Mouse (Mus musculus) stomach, embryonic 16.5 days (tissue): ENCODE data around the gene Slc30a1. TPM values are rescaled to one million over a fixed set of nuclear protein-coding genes. Genes with fewer than 3 reads are reported as not detected.

ENCODE experiments used
- ATAC-seq: fragments of 200-750 bp; cut with Nextera tagmentation; 2 replicates; pipeline ENCODE4 v1.8.0; 2017; ENCODE audit warnings: moderate number of reproducible peaks, moderate TSS enrichment; ENCODE audit not compliant: insufficient read depth, low FRiP score
- H3K27ac ChIP-seq: fragments of 300-500 bp; sonication (generic); 2 replicates; pipeline ENCODE4 v1.5.1; 2014; ENCODE audit warnings: low read length
- H3K27me3 ChIP-seq: fragments of 300-500 bp; sonication (generic); 2 replicates; pipeline ENCODE4 v1.6.1; 2014; ENCODE audit warnings: low read length, control low read depth, mixed read lengths; ENCODE audit not compliant: control insufficient read depth, insufficient read depth
- H3K36me3 ChIP-seq: fragments of 300-500 bp; sonication (generic); 2 replicates; pipeline ENCODE4 v1.6.1; 2014; ENCODE audit warnings: low read length; ENCODE audit not compliant: control insufficient read depth, insufficient read depth
- H3K4me1 ChIP-seq: fragments of 300-500 bp; sonication (generic); 2 replicates; pipeline ENCODE4 v1.6.1; 2014; ENCODE audit warnings: low read length, control low read depth, mixed read lengths; ENCODE audit not compliant: control insufficient read depth, insufficient read depth
- H3K4me2 ChIP-seq: fragments of 300-500 bp; sonication (generic); 2 replicates; pipeline ENCODE4 v1.6.1; 2014; ENCODE audit warnings: low read depth, low read length, mixed read lengths
- H3K4me3 ChIP-seq: fragments of 300-500 bp; sonication (generic); replicated peaks from 2 replicates; pipeline ENCODE4 v1.5.1; 2014; ENCODE audit warnings: mild to moderate bottlenecking, low read length
- H3K9ac ChIP-seq: fragments of 300-500 bp; sonication (generic); 2 replicates; pipeline ENCODE4 v1.6.1; 2014; ENCODE audit warnings: low read length
- H3K9me3 ChIP-seq: fragments of 300-500 bp; sonication (generic); replicated peaks from 2 replicates; pipeline ENCODE4 v1.6.1; 2016; ENCODE audit warnings: low read length, control low read depth; ENCODE audit not compliant: control insufficient read depth
- WGBS: fragments of 180-500 bp; shearing (Covaris S2); extraction: QIAGEN DNeasy Blood & Tissue Kit; methylation state at CpG from one replicate; pipeline ENCODE4 v1.1.7; 2014; 5-methylcytosine and 5-hydroxymethylcytosine counted together
- polyA plus RNA-seq: library from polyadenylated mRNA; unstranded; fragments of >200 nt; fragmentation: Nextera tagmentation; extraction: Ambion mirVana; gene quantifications from 2 replicates; pipeline ENCODE4 v1.2.1, GENCODE M21; 2015

Slc30a1 gene
- polyA plus RNA-seq, 1 experiment from 2014 or later: 1.6 TPM

DNA sequence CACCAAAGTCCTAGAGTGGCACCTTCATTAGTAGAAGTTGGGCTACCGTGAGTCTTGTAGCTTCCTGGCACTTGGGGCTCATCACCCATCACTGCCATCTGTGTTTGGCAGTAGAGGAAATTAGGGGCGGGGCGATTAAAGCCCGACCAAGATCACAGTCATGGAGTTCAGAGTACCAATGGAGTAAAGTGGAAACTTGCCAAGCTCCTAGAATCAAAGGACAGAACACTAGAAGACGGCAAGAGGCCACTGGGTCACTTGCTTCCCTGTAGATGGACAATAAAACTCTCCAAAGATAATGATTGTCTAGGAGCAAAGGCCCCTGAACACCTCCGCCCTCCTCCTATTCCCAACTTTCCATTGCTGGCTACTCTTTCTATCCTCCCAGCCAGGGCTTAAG is 14.7 kb upstream of the Slc30a1 start:
- ATAC-seq: no peak
- Histone ChIP-seq H3K9ac (no peak overlapping the region), H3K9me3 (no peaks in the 10 kb centered on the region), H3K4me3 (no peak overlapping the region), H3K27me3 (no peaks in the 10 kb centered on the region), H3K4me1 (no peaks in the 10 kb centered on the region; the same call in 1 of the 2 replicates), H3K27ac (no peak overlapping the region), H3K36me3 (no peaks in the 10 kb centered on the region), H3K4me2 (no peak overlapping the region)
- 78% methylated on average over 6 of the region's 6 CpGs for WGBS

DNA sequence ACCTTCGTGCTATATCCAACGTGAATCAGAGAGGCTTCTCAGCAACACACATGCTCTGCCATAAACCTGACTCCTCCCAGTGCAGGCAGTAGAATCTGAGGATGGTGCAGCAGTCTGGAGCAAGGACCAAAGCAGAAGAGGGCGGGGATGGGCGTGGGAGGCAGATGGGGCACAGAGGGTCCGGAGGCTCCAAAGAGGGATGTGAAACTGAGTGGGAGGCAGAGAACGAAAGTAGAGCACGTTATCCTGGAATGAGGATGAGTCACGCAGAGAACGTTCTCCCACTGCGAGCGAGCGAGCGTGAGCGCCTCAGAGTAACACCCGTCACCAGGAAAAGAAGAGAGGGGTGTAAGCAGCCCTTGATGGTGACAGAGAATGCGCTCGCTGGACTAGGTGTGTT is 12.2 kb upstream of the Slc30a1 start:
- Histone ChIP-seq H3K4me1 (no peaks in the 10 kb centered on the region; the same call in 1 of the 2 replicates), H3K27ac (no peak overlapping the region), H3K27me3 (no peaks in the 10 kb centered on the region), H3K9me3 (no peaks in the 10 kb centered on the region), H3K4me3 (no peak overlapping the region), H3K36me3 (no peaks in the 10 kb centered on the region), H3K9ac (no peak overlapping the region; the same call in 1 of the 2 replicates), H3K4me2 (no peak overlapping the region)
- no peak for ATAC-seq
- 63% methylated on average over 17 of the region's 17 CpGs for WGBS

DNA sequence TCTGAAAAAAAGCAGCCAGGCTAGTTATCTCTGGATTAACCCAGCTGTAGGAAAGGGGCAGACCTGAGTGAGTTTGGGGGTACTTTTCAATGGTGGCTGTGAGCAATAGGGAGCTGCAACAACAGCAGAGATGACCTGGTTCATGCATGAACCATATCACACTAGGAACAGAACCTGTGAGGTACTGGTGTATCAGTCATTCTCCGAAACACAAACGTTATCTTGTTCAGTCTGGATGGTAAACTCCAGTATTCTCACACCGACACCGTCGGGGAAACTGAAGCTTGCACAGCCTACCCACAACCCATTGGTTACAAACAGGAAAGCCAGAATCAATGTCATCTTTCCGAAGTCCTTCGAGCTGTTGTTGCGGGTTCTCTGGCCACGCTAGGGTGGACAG is 11.7 kb upstream of the Slc30a1 start:
- no peak overlapping the region for H3K4me2 ChIP-seq
- H3K9me3 ChIP-seq: no peaks in the 10 kb centered on the region
- no peaks in the 10 kb centered on the region for H3K27me3 ChIP-seq
- H3K4me3 ChIP-seq: no peak overlapping the region
- no peaks in the 10 kb centered on the region for H3K36me3 ChIP-seq
- H3K4me1 ChIP-seq: no peaks in the 10 kb centered on the region; the same call in 1 of the 2 replicates
- ATAC-seq: no peak
- WGBS: 89% methylated on average over 9 of the region's 9 CpGs
- H3K9ac ChIP-seq: no peak overlapping the region; the same call in 1 of the 2 replicates
- no peak overlapping the region for H3K27ac ChIP-seq

DNA sequence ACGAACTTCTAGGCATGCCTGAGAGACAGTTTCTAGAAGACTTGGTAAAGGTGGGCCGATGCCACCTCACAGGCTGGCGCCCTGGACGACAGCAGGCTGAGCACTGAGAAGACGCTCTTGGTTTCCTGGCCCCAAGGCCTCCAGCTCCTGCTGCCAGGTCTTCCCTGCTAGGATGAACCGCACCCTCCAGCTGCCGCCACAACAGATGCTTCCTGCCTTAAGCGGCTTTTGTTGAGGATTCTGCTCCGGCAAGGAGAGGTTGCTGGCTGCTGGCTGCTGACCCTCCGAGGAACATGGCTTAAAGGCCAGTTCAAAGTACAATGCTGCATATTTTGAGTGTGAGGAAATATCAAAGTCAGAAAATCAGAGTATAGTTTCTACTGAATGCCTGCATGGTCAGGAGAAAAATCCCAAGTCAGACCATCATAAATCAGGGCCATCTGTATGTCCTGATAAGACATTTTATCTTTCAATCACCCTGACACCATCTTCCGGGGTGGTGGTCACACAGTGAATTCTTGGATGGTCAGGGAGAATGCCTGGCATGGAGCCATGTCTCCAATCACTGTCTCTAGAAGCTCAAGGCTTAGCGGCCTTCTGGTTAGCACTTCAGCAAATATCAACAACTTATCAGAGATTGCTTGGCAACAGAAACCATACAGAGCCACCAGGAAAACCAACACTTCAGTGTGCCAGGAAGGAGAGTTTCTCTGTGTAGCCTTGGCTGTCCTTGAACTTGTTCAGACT is 9.6 kb upstream of the Slc30a1 start:
- no peak; the same call in 1 of the 2 replicates for ATAC-seq
- H3K9ac ChIP-seq: no peak overlapping the region
- H3K4me1 ChIP-seq: no peaks in the 10 kb centered on the region; the same call in 1 of the 2 replicates
- H3K4me2 ChIP-seq: no peak overlapping the region
- no peak overlapping the region; the same call in 1 of the 2 replicates for H3K27ac ChIP-seq
- WGBS: 52% methylated on average over 12 of the region's 12 CpGs
- H3K27me3 ChIP-seq: no peaks in the 10 kb centered on the region
- no peaks in the 10 kb centered on the region for H3K9me3 ChIP-seq
- no peak overlapping the region for H3K4me3 ChIP-seq
- H3K36me3 ChIP-seq: no peaks in the 10 kb centered on the region

DNA sequence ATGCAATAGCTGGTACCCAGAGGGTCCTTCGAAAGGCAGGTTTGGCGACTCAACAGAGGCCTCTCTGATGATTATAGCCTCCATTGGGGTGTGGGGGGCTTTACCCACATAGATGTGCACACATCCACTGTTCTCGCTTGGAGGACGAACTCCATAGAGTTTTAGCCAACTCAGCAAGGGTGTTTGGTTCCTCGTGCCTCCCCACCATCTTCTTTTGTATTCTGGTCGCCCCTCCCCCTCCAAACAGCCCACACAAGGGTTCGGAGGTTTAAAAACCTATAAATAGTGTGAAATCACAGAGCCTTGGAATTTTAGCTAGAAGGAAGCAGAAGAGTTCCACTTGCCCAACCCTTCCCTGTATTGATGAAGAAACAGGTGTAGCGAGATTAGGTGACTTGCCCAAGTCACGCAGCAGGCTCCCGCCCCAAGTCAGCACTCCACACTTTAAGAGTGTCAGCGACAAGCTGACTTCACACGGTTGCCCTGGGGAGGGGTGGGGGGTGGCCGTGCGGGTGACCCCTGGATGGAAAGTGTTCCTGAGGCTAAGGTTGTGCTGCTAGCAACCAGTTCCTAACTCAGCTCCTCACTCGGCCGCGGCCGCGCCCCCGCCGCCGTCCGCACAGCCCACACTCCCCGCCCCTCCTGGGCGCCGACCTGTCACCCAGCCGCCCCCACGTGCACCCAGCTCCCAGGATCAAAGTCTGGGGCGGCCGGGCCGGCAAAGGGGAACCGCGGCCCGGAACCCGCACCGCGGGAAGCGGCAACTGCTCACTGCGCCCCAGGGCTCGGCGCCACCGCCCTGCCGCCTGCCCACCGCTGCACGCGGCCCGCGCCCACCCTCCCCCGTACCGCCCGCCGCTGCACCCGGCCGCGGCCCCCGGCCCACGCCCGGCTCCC is 682 bp upstream of the Slc30a1 start:
- ATAC-seq: peak; percentile 74
- H3K4me1 ChIP-seq: peaks cover 25% of the 10 kb centered on the region
- peak overlapping the region; percentile 85 for H3K4me3 ChIP-seq
- peaks cover 11% of the 10 kb centered on the region for H3K36me3 ChIP-seq
- no peaks in the 10 kb centered on the region for H3K27me3 ChIP-seq
- peak overlapping the region; percentile 80 for H3K9ac ChIP-seq
- WGBS: 5% methylated on average over 55 of the region's 58 CpGs
- H3K9me3 ChIP-seq: no peaks in the 10 kb centered on the region
- peak overlapping the region; percentile 81 for H3K27ac ChIP-seq
- H3K4me2 ChIP-seq: peak overlapping the region; percentile 90

DNA sequence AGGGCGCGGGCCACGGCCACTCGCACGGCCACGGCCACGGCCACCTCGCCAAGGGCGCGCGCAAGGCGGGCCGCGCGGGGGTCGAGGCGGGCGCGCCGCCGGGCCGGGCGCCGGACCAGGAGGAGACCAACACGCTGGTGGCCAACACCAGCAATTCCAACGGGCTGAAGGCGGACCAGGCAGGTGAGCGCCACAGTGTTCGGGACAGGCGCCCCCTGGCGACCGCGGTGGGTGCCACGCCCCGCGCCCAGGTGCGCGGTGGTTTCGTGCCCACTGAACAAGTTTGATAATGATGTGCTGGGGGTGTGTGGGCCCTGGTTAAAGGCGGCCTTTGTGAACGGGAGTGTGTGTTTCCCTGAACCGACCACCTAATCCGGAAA is 854 bp downstream of the Slc30a1 start:
- WGBS: under 1% methylated on average over 43 of the region's 43 CpGs
- Histone ChIP-seq H3K36me3 (peaks cover 11% of the 10 kb centered on the region), H3K4me2 (peak overlapping the region; percentile 86), H3K4me3 (peak overlapping the region; percentile 85), H3K9me3 (no peaks in the 10 kb centered on the region), H3K4me1 (peaks cover 34% of the 10 kb centered on the region), H3K27me3 (no peaks in the 10 kb centered on the region), H3K9ac (peak overlapping the region; percentile 90), H3K27ac (peak overlapping the region; percentile 91)
- peak; percentile 31; the same call in 1 of the 2 replicates for ATAC-seq

DNA sequence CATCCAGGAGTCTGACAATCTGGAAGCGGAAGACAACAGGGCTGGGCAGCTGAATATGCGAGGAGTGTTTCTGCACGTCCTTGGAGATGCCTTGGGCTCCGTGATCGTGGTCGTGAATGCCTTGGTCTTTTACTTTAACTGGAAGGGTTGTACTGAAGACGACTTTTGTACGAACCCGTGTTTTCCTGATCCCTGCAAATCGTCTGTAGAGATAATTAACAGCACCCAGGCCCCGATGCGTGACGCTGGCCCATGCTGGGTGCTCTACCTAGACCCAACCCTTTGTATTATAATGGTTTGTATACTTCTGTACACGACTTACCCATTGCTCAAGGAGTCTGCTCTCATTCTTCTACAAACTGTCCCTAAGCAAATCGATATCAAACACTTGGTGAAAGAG is 2.3 kb downstream of the Slc30a1 start:
- no peak for ATAC-seq
- Histone ChIP-seq H3K36me3 (peaks cover 11% of the 10 kb centered on the region), H3K4me1 (peaks cover 34% of the 10 kb centered on the region), H3K27me3 (no peaks in the 10 kb centered on the region), H3K4me2 (peak overlapping the region; percentile 86), H3K9ac (no peak overlapping the region), H3K4me3 (peak overlapping the region; percentile 85), H3K9me3 (no peaks in the 10 kb centered on the region), H3K27ac (no peak overlapping the region)
- 88% methylated on average over 15 of the region's 15 CpGs for WGBS

DNA sequence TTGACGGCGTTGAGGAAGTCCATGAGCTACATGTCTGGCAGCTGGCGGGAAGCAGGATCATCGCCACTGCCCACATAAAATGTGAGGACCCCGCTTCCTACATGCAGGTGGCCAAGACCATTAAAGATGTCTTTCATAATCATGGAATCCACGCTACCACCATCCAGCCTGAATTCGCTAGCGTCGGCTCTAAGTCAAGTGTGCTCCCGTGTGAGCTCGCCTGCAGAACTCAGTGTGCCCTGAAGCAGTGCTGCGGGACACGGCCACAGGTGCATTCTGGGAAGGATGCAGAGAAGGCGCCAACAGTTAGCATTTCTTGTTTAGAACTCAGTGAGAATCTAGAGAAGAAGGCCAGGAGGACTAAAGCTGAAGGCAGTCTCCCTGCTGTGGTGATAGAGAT is 2.7 kb downstream of the Slc30a1 start:
- 95% methylated on average over 14 of the region's 14 CpGs for WGBS
- no peak overlapping the region for H3K27ac ChIP-seq
- peak overlapping the region; percentile 86 for H3K4me2 ChIP-seq
- H3K4me1 ChIP-seq: peaks cover 34% of the 10 kb centered on the region
- no peak overlapping the region for H3K4me3 ChIP-seq
- ATAC-seq: no peak
- no peaks in the 10 kb centered on the region for H3K27me3 ChIP-seq
- no peaks in the 10 kb centered on the region for H3K9me3 ChIP-seq
- no peak overlapping the region for H3K9ac ChIP-seq
- H3K36me3 ChIP-seq: peaks cover 11% of the 10 kb centered on the region

DNA sequence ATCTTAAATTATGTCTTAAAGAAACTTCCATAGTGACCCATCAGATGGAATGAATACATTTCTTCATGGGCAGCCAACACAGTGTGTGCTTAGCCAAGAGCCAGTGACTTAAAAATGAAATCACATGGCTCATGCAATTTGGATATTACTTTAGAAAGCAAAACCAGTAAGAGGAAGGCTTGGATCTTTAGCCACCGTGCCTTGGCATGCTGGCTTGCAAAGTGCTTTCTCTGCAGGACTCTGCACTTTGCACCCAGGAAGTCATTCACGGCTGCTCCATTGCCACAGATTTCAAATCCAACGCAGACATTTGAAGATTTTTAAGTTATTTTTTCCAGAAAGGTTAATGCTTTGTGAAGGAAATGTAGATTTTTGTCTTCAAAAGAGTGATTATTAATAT is 4.1 kb downstream of the Slc30a1 start:
- no peaks in the 10 kb centered on the region for H3K9me3 ChIP-seq
- peaks cover 34% of the 10 kb centered on the region for H3K4me1 ChIP-seq
- no peaks in the 10 kb centered on the region for H3K27me3 ChIP-seq
- H3K4me2 ChIP-seq: peak overlapping the region; percentile 30
- no peak overlapping the region for H3K9ac ChIP-seq
- 48% methylated on average over 3 of the region's 3 CpGs for WGBS
- ATAC-seq: no peak
- H3K27ac ChIP-seq: no peak overlapping the region
- peaks cover 11% of the 10 kb centered on the region for H3K36me3 ChIP-seq
- peak overlapping the region; percentile 12; the same call in 1 of the 2 replicates for H3K4me3 ChIP-seq
